Mouse (Mus musculus) T-helper 2 cell (primary cell): ENCODE measurements around the gene Gm20521.

Experiments
- in situ Hi-C: fragments of 300-600 bp; cut with MboI, MseI; formaldehyde crosslinking; loops from one replicate; pipeline ENCODE4 v1.15.1; 2025; ENCODE audit warnings: high pct_unique_total_duplicates

Gm20521 gene

DNA sequence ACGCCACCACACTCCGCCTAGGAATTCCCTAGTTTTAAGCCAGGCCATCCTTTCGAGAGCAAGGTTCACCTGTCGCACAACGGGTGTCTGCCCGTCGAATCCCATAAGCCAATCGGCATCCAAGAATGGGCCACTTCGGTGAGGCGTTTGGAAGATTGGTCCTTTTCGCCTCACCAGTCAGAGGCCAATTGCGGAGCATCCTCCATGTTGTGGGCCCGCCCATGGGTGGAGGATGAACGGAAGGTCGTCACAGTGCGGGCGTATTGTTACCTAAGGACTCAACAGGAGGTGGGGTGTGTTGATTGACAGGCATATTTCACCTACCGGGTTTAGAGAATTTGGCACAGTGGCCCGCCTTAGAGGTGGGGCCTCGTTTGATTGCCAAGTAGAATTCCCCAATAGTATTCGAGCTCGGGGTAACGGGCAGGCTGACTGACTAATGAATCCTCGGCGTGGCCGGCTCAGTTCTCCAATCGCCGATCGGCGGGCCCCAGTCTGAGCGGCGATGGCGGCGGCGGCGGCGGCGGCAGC is 10.5 kb downstream of the Gm20521 start:
- in situ Hi-C loops: loop anchor here (10.0 kb wide), 1 partner anchor 201 kb away; the partner anchor contains the start of genes Thtpa and Zfhx2

DNA sequence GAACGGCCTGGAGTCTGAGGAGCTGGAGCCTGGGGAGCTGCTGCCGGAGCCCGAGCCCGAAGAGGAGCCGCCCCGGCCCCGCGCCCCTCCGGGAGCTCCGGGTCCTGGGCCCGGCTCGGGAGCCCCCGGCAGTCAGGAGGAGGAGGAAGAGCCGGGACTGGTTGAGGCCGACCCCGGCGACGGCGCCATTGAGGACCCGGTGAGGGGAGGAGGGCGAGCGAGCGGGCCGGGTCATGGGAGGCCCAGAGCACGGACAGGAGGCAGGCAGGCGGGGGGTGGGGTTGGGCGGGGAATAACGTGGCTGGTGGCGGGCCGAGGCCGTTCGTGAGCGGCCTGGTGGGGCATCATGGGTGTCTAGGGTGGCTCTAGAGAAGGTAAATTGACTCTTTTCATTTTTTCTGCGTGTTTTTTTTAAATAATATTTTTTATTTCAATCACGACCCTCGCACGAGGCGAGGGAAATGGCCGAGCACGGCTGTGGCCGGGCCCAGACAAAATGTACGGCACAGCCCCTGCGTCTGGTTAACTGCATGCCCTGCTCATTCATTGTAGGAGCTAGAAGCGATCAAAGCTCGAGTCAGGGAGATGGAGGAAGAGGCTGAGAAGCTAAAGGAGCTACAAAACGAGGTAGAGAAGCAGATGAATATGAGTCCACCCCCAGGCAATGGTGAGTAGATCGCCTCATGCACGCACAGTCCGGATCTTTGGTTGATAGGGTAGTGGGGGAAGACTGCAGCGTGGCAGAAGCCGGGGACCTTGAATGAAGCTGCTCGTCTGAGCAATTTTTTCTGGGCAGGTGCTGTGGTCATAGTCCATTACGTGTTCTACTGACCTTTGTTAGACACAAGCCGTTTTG is 11.3 kb downstream of the Gm20521 start:
- in situ Hi-C loops: loop anchor here (5.0 to 10.0 kb wide), 2 partner anchors 123 to 200 kb away; partner anchors contain the start of genes Ngdn, Thtpa and Zfhx2

DNA sequence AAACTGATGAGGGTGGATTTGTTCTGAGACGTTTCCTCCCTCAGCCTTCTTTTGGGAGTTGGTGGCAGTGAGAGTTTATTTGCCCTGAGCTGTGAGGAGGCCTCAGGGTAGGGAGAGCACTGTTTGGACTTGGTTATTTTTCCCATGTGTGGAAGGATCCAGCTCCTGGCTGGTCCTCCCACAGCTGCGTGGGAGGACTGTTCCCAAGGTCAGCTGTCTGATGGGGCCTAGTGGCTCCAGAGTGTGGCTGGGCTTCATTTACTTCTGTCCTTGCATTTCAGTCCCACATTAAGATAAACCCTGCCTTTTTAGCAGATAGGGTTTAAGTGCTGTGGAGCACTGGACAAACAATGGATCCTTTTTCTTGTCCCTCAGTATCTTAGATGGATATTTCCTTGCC is 14.2 kb downstream of the Gm20521 start:
- in situ Hi-C loops: loop anchor here (5.0 to 10.0 kb wide), 2 partner anchors 120 to 197 kb away; partner anchors contain the start of genes Ngdn, Thtpa and Zfhx2

DNA sequence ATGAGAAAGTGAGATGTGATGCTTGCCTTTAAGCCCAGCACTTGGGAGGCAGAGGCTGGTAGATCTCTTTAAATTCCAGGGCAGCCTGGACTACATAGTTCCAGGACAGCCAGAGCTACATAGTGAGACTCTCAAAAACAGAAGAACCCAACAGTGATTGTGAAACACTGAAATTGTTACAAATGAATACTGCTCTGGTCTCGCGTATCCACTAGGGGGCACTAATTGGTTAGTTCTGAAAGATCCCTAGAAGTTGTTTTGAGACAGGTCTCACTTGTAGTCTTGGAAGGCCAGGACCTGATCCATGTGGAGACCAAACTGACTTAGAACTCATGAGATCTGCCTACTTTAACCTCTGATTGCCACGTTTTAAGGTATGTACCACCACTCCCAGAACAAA is 17.1 kb downstream of the Gm20521 start:
- in situ Hi-C loops: no loop called here

DNA sequence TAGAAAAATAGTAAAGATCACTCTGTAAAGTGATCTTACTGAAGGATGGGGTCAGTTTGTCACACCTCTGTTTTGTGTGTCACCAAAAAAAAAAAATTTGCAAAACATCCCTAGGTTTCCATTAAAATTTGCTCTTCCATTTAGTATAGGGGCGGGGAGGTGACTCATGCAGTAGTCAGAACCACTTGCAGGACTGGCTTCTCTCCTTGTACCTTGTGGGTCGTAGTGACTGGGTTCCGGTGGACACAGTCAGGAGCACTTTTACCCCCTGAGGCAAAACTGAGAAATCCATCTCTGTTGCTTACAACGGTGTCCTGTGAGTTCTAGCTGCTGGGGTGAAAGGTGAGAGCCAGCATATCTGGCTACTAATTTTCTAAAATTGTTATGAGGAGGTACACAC is 20.4 kb downstream of the Gm20521 start:
- in situ Hi-C loops: no loop called here

DNA sequence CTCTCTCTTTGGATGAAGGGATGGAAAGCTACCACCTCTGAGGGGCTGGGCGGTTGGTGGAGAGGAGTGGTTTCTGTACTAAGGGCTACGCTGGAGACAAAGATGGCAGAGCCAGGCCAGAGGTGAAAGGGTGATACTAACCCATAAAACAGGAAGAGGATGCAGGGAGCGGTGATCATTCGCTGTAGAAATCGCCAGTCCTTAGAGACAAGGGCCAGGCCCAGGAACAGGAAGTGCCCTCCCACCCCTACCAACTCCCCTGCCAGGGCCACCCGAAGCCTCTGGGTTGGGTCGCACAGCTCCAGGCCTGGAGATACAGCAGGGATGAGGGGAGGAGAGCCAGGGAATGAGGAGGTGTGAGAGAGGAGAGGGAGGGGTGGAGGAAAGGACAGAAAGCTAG is 25.4 kb downstream of the Gm20521 start:
- in situ Hi-C loops: no loop called here

DNA sequence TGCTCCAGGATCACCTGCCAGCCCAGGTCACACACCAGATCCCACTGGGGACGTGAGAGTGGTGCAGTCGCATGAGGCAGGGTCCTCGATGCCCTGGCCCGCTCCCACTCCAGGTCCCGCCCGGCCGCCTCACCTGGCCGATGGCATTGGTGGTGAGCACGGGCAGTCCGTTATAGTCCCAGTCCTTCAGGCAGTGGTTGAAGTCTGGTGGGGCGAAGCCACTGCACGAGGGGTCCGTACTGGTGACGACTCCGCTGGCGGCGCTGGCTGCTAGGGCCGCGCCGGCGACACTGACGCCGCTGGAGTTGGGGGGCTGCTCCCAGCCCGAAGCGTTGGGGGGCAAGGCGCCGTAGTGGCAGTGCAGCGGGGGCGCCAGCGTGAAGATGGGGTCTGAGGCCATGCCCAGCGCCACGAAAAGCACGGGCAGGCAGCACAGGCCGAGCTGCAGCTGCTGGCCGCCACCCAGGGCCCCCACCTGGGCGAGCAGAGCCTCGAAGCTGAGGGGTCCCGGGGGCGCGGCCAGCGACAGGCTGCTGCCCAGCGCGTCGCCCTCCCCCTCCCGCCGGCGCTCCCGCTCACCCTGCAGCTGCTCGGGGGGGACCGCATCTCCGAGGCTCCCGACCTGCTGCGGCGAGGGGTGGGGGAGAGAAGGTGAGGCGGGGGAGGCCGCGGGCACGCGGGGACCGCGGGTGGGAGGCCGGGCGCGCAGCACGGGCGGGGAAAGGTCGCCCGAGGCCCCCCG is 29.0 kb downstream of the Gm20521 start:
- in situ Hi-C loops: no loop called here

DNA sequence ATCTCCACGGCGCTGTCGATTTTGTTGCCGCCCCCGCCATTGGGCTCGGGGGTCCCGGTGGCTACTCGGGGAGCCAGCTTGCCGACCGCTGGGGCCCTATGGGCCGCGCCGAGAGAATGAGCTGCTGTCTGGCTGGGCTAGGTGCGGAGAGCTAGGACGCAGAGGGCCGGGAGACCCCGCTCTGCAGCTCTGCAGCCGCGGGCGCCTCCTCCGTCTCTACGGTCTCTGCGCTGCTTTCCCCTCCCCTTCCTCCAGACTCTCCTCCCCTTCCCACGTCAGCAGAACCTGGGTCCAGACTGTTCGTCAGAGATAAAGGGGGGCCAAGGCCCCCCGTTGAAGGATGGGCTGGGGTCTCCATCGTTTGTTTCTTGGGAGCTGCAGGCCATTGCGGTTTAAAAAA is 29.6 kb downstream of the Gm20521 start, which contains the start of gene Slc22a17:
Gene Slc22a17, minus strand, starts transcription at position 247 of the 400 bp plus-strand sequence.
- in situ Hi-C loops: no loop called here

DNA sequence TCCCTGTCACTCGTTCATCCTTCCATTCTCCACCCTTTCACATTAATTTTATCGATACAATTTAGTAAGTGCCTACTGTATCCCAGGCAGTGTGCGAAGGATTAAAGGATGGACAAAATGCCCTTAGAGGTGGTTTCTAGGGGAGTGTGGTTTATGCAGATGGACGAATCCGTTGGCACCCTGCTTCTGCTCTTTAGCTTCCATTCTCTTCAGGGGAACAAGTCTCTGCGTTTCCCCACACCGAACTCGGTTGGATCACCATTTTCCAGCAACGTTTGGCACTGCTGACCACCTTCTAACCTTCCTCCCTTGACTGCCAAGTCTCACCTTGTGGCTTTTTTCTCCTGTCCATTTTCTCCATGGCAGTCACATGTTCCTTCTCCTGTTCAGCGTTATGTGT is 30.1 kb downstream of the Gm20521 start:
- in situ Hi-C loops: no loop called here

DNA sequence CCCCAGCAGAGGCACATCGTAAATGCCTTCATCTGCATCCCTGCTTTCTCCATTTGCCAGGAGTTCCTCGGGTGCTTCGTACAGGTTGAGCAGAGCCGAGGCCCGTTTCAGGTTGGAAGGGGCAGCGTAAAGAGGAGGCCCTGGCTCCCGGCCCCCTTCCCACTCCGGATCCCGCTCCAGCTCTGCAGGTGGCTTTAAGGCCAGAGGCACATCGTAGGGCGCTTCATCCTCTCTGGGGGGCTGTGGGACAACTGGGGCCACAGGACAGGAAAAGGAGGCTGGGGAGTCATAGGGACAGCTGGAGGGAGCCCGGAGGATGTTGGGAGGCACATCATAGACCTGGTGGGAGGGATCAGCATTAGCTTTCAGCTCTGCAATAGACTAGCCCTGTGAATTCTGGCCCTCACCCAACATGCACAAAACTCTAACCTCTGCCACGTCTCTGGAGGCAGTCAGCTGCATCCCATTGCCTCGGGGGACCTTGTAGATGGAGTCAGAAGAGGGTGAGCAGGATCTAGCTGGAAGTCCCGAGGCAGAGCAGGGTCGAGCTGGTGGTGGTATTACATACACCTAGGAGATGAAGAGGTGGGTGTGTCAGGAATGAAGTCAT is 36.9 kb downstream of the Gm20521 start:
- in situ Hi-C loops: loop anchor here (5.0 kb wide), 1 partner anchor 77 kb away; no protein-coding TSS in a partner anchor

DNA sequence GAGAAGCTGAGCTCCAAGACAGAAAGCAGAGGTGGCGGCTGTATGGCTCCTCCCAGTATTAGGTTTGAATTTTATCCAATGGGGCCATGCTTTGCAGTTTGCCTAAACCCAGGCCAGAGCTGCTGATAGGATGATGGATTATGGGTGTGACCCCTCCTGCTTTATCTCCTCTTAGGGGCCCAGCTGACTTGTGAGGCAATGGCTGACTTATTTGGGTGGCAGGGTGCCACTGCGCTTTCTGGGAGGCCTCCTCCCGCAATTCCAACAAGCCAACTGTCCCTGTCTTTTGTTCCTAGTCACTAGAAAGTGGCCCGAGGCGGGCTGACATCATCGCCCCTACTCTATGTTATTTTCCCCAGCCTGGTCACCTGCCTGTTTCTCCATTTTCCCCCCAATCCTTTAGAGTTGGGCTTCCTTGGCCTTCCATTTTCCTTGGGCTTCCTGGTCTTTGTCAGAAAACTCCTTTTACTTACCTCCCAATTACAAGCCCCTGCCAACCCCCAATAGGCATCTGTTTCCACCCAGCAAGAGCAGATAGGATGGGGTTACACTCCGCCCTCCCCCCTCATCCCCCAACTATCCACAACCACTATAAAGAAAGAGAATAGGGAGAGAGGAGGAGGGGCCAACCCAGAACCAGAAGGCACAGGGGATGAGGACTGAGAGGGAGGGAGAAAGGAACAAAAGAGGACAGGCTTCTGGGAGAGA is 41.6 kb downstream of the Gm20521 start:
- in situ Hi-C loops: loop anchor here (5.0 kb wide), 1 partner anchor 73 kb away; no protein-coding TSS in a partner anchor

DNA sequence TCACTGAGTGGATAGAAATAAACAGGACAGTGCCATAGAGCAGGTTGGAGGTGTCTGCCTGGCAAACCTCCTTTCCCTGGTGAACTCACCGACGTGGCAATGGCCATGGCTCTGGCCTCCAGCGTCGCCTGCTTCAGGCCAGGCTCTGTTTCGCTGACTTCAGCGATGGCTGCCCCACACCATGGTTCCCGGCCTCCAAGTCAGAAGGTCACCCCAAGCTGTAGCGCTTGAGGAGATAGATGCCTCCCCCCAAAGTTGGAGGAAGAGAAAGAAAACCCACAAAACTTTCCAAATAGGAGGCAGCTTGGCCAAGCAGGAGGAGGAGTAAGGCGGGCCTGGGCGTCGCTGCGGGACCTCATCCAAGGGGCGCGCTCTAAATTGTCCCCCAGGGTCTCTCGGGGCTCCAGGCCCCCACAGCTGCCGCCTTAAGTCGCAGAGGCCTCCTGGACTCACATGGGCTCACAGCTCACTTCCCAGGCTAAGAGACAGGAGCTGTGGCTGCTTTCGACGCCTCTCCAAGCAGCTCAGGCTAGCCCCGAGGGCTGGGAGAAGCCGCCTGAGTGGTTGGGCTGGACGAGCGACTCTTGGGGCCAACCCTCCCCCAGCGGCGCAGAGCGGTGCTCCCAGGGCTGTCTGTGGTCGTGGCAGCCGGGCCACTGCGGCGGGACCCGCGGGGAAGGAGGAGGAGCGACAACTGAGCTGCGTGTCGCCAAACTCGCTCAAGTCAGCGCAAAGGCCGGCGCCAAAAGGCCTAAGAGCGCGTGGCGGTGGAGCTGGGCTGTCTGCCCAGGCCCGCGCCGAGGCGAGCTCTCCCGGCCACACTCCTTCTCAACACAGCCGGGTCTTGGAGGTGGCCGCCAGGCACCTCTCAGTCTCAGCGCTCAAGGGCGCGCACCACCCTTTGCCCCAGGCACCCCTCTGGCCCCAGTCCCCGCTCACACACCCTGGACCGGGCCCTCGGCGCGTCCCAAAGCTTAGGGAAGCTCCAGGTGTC is 42.4 kb downstream of the Gm20521 start, which contains the start of gene Efs:
Gene Efs, minus strand, starts transcription at position 778 of the 994 bp plus-strand sequence.
- in situ Hi-C loops: no loop called here

DNA sequence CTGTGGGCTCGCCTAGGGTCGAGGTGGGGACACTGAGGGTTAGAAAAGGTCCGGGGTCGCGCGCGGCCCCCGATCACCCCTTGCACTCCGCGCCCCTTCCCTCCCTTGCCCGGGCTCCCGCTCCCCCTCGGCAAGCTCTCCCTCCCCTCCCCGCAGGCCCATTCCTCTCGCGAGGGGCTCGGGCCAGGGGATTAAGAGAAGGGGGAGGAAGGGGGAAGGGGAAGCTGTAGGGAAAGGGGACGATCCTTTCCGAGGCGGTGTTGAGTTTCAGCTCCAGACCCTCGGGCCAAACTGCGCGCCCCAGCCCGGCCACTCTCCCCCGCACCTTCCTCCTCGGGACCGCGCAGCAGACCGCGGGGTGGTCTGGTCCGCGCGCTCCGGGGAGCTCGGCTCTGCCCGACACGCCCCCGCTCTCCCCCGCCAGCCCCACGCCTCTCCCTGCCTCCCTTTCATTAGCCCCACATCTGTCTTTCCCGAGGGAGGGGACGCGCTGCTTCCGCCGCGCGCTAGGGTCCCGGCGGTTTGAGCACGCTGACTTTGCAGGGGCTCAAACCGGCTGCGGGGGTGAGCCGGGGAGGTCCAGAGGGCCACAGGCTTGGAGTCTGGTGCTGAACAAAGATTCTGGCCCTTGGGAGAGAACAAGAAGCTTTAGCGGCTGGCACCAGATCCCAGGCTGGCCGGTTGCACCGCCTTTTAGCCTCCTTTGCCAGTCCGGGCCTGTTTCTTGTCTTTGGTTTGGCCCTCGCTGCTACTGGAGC is 43.3 kb downstream of the Gm20521 start:
- in situ Hi-C loops: no loop called here

DNA sequence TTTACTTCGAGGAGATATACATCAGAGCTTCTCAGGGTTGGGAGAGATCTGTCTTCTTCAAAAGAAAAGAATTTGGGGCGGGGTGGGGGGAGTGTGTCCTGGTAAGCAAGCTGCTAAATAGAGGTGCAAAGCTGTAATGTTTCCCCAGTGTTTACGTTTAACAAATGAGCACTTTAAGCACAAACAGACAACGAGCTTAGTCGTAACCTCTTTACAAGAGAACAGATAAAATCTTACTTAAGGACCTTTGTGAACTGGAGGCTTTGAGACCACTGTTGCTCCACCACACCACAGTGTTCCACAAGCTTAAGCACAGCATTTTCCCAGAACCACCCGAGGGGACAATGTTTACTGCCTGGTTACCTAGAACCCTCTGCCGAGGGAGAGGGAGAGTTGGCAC is 44.1 kb downstream of the Gm20521 start:
- in situ Hi-C loops: no loop called here

DNA sequence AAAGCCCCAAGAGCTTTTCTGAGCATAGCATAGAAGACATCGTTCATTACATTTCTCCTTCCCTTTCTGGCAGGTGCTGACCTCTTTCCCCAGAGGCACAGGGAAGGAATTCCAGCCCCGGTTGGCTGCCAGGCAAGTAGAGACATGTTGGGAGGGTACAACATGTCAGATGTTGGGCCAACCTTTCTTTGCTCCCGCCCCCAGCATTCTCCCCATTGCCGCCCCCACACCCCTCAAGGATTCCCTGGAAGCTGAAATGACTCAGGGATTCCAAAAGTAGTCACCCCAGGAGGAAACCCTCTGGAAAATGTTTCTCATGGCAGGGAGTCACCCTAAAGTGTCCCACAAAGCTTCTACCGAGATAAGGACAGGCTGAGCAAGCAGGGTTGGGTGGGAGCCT is 46.6 kb downstream of the Gm20521 start:
- in situ Hi-C loops: no loop called here

DNA sequence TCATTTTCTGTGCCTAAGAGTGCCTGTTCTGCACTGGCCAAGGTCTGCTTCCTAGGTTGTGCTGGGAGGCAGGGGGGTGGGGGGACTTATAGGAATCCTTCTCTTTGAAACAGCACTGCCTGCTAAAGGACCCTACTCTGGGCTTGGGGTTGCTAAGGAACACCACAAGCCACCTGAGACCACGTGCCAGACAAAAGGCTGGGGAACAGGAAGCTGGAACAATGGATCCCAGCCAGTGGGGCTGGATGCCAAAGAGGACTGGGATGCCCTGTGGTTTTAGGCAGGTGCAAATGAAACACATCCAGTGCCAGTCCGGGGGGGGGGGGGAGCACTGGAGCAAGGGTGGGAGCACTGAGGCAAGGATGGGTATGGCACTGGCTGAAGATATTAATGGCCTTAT is 47.2 kb downstream of the Gm20521 start:
- in situ Hi-C loops: no loop called here

DNA sequence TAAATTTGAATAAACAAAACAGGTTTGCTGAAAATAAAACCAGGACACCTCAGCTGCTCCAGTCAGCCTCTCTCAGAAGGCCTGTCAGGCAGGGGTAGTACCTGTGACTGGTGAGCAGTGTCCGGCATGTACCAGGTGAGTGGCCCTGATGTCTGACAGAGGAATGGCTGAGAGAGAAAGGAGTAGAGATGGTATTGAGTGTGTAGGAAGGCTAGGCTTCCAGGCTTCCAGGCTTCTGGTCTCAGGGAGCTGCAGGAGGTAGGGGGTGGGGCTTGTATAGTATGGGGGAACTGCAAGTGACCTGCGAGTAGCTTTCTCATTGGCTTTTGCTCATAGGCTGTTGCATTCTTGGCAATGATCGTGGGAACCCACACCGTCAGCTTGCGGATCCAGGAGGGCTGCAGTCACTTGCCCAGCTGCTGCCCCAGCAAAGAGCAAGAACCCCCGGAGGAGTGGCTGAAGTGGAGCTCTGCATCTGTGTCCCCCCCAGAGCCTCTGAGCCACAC is 49.5 kb downstream of the Gm20521 start, which contains the start of gene Il25:
Gene Il25, plus strand, starts transcription at position 51 of the 506 bp plus-strand sequence.
- in situ Hi-C loops: no loop called here
